Mouse (Mus musculus) hindbrain, postnatal 0 days (tissue): Measurements from ENCODE around the gene Cryz. TPM values are rescaled to one million over a fixed set of nuclear protein-coding genes. Genes with fewer than 3 reads are reported as not detected.
"Not testable (repeated sequence)": the region's sequence is repeated elsewhere in the genome, so short reads cannot be mapped to it uniquely, and the experiment has no call there.

Experiments
- ATAC-seq: fragments of 200-750 bp; cut with Nextera tagmentation; 2 replicates; pipeline ENCODE4 v1.8.0; 2017; ENCODE audit warnings: mild to moderate bottlenecking, moderate TSS enrichment, moderate library complexity
- DNase-seq: peaks from one replicate; pipeline ENCODE4 v3.0.0-alpha.2; 2015; ENCODE audit warnings: low spot score
- H3K27ac ChIP-seq: fragments of 300-500 bp; sonication (generic); 2 replicates; pipeline ENCODE4 v1.5.1; 2014; ENCODE audit warnings: mild to moderate bottlenecking
- H3K27me3 ChIP-seq: fragments of 300-500 bp; sonication (generic); 2 replicates; pipeline ENCODE4 v1.6.1; 2014; ENCODE audit warnings: low read length, mixed read lengths; ENCODE audit not compliant: insufficient read depth
- H3K36me3 ChIP-seq: fragments of 300-500 bp; sonication (generic); 2 replicates; pipeline ENCODE4 v1.6.1; 2014; ENCODE audit warnings: low read length, mixed read lengths; ENCODE audit not compliant: insufficient read depth
- H3K4me1 ChIP-seq: fragments of 300-500 bp; sonication (generic); 2 replicates; pipeline ENCODE4 v1.6.1; 2014; ENCODE audit warnings: antibody characterized with exemption, low read length, mixed read lengths; ENCODE audit not compliant: insufficient read depth
- H3K4me2 ChIP-seq: fragments of 300-500 bp; sonication (generic); 2 replicates; pipeline ENCODE4 v1.6.1; 2014; ENCODE audit warnings: low read depth, mild to moderate bottlenecking, low read length, moderate library complexity, mixed read lengths
- H3K4me3 ChIP-seq: fragments of 300-500 bp; sonication (generic); 2 replicates; pipeline ENCODE4 v1.5.1; 2014; ENCODE audit warnings: low read length
- H3K9ac ChIP-seq: fragments of 300-500 bp; sonication (generic); replicated peaks from 2 replicates; pipeline ENCODE4 v1.6.1; 2014; ENCODE audit warnings: mild to moderate bottlenecking, low read length, moderate library complexity, mixed read lengths
- H3K9me3 ChIP-seq: fragments of 300-500 bp; sonication (generic); 2 replicates; pipeline ENCODE4 v1.6.1; 2016; ENCODE audit warnings: low read length, mixed read lengths
- CTCF ChIP-seq: IDR thresholded peaks from 2 replicates; pipeline ENCODE4 v1.5.1; 2016; ENCODE audit warnings: antibody characterized with exemption, control low read depth, low read depth
- WGBS: fragments of 180-500 bp; shearing (Covaris S2); extraction: QIAGEN DNeasy Blood & Tissue Kit; methylation state at CpG from one replicate; pipeline ENCODE4 v1.1.7; 2014; 5-methylcytosine and 5-hydroxymethylcytosine counted together
- polyA plus RNA-seq: library from polyadenylated mRNA; unstranded; fragments of >200 nt; fragmentation: Nextera tagmentation; extraction: Ambion mirVana; gene quantifications from 2 replicates; pipeline ENCODE4 v1.2.1, GENCODE M21; 2015
- total RNA-seq: library from RNA; depleted of rRNA; stranded (reverse); fragments of >200 nt; gene quantifications from 2 replicates; pipeline ENCODE4 v1.2.3, GENCODE M21; 2014

Cryz gene
- total and polyA plus RNA-seq, 2 experiments from 2014 or later: 15.9 to 17.0 TPM

GRCm38 (mm10) chr3:154604871-154605270, 8.4 kb downstream of the Cryz start:
- TF ChIP-seq CTCF: no peak
- 60% methylated on average over 5 of the region's 5 CpGs for WGBS
- H3K27ac ChIP-seq: no peak overlapping the region
- H3K9ac ChIP-seq: no peak overlapping the region
- DNase-seq: no peak
- no peak overlapping the region for H3K4me2 ChIP-seq
- no peaks in the 10 kb centered on the region for H3K36me3 ChIP-seq
- H3K4me3 ChIP-seq: no peak overlapping the region
- no peak for ATAC-seq
- H3K4me1 ChIP-seq: no peaks in the 10 kb centered on the region
- no peaks in the 10 kb centered on the region for H3K27me3 ChIP-seq
- no peaks in the 10 kb centered on the region for H3K9me3 ChIP-seq

- no peaks in the 10 kb centered on the region for H3K27me3 ChIP-seq
- H3K4me2 ChIP-seq: no peak overlapping the region
- no peaks in the 10 kb centered on the region for H3K4me1 ChIP-seq
- no peak for TF ChIP-seq CTCF
- no peak for ATAC-seq
- H3K36me3 ChIP-seq: no peaks in the 10 kb centered on the region
- 89% methylated on average over 1 of the region's 1 CpGs for WGBS
- no peak overlapping the region for H3K4me3 ChIP-seq
- H3K9me3 ChIP-seq: no peaks in the 10 kb centered on the region
- no peak for DNase-seq
- no peak overlapping the region for H3K9ac ChIP-seq
- H3K27ac ChIP-seq: no peak overlapping the region
Observed at GRCm38 (mm10) chr3:154607896-154608295, 11.4 kb downstream of the Cryz start.

GRCm38 (mm10) chr3:154611888-154612287, 15.4 kb downstream of the Cryz start:
- WGBS: 93% methylated on average over 3 of the region's 3 CpGs
- ATAC-seq: no peak

GRCm38 (mm10) chr3:154614771-154615170, 18.3 kb downstream of the Cryz start:
- no peak overlapping the region for H3K9ac ChIP-seq
- TF ChIP-seq CTCF: no peak
- H3K4me2 ChIP-seq: no peak overlapping the region
- no peaks in the 10 kb centered on the region for H3K9me3 ChIP-seq
- no peak overlapping the region for H3K27ac ChIP-seq
- no peaks in the 10 kb centered on the region for H3K36me3 ChIP-seq
- DNase-seq (no peak), ATAC-seq (no peak)
- no peaks in the 10 kb centered on the region for H3K4me1 ChIP-seq
- WGBS: 88% methylated on average over 8 of the region's 8 CpGs
- H3K4me3 ChIP-seq: no peak overlapping the region
- H3K27me3 ChIP-seq: no peaks in the 10 kb centered on the region

More at GRCm38 (mm10) chr3:154611888-154612287, 15.4 kb downstream of the Cryz start:
- Histone ChIP-seq H3K36me3 (no peaks in the 10 kb centered on the region), H3K9ac (no peak overlapping the region), H3K4me2 (no peak overlapping the region), H3K9me3 (no peaks in the 10 kb centered on the region), H3K27me3 (no peaks in the 10 kb centered on the region), H3K4me3 (no peak overlapping the region), H3K27ac (no peak overlapping the region), H3K4me1 (no peaks in the 10 kb centered on the region)
- DNase-seq: no peak
- TF ChIP-seq CTCF: no peak

- no peaks in the 10 kb centered on the region for H3K4me1 ChIP-seq
- no peak overlapping the region for H3K27ac ChIP-seq
- ATAC-seq (no peak), DNase-seq (no peak)
- no peaks in the 10 kb centered on the region for H3K36me3 ChIP-seq
- no peak overlapping the region for H3K9ac ChIP-seq
- H3K4me3 ChIP-seq: no peak overlapping the region
- H3K4me2 ChIP-seq: no peak overlapping the region
- no peaks in the 10 kb centered on the region for H3K9me3 ChIP-seq
- 87% methylated on average over 7 of the region's 7 CpGs for WGBS
- TF ChIP-seq CTCF: no peak
- H3K27me3 ChIP-seq: no peaks in the 10 kb centered on the region
Observed at GRCm38 (mm10) chr3:154615304-154615703, 18.8 kb downstream of the Cryz start.

GRCm38 (mm10) chr3:154616106-154616505, 19.6 kb downstream of the Cryz start:
- no peak overlapping the region for H3K27ac ChIP-seq
- no peak overlapping the region for H3K4me3 ChIP-seq
- no peaks in the 10 kb centered on the region for H3K27me3 ChIP-seq
- WGBS: 91% methylated on average over 4 of the region's 4 CpGs
- H3K4me1 ChIP-seq: no peaks in the 10 kb centered on the region
- no peak overlapping the region for H3K9ac ChIP-seq
- H3K36me3 ChIP-seq: no peaks in the 10 kb centered on the region
- ATAC-seq: no peak
- no peak for TF ChIP-seq CTCF
- H3K9me3 ChIP-seq: no peaks in the 10 kb centered on the region
- H3K4me2 ChIP-seq: no peak overlapping the region
- no peak for DNase-seq

- Histone ChIP-seq H3K27me3 (no peaks in the 10 kb centered on the region), H3K9ac (no peak overlapping the region), H3K9me3 (no peaks in the 10 kb centered on the region), H3K27ac (no peak overlapping the region), H3K4me3 (no peak overlapping the region), H3K4me2 (no peak overlapping the region), H3K4me1 (no peaks in the 10 kb centered on the region), H3K36me3 (no peaks in the 10 kb centered on the region)
- TF ChIP-seq CTCF: no peak
- ATAC-seq: peak; percentile 49; the same call in 1 of the 2 replicates
- DNase-seq: no peak
Observed at GRCm38 (mm10) chr3:154628284-154628683, 31.8 kb downstream of the Cryz start.

- not testable (repeated sequence) for H3K27me3 ChIP-seq, ATAC-seq, H3K9ac ChIP-seq, H3K36me3 ChIP-seq, H3K4me1 ChIP-seq, DNase-seq, H3K27ac ChIP-seq, H3K4me3 ChIP-seq, H3K4me2 ChIP-seq, H3K9me3 ChIP-seq
- 96% methylated on average over 2 of the region's 2 CpGs for WGBS
Observed at GRCm38 (mm10) chr3:154631281-154631680, 34.8 kb downstream of the Cryz start.
